Mouse (Mus musculus): ENCODE results near the gene Fes.

DNA sequence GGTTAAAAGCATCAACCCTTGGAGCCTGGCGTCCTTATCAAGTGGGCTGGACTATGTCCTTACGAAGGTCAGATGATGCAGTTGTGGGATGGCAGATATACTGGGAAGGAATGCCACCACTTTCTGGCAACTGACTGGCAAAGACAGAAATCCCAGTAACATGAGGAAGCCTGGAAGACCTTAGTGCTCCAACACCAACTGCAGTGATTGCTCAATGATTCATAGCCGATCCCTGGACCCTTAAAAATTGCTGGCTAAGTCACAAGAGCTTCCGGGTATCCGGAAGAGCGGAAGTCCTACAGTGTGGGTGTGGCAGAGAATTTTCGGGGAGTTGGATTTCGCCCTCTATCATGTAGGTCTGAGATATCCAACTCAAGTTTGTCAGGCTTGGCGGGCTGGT, 41.6 kb downstream of the Fes start:
- TF ChIP-seq CTCF (IDR thresholded peaks at IDR 0.05) (no peak), EP300 (IDR thresholded peaks at IDR 0.05) (no peak)
